Mouse (Mus musculus) testis, adult 2 months (tissue): Measurements from ENCODE around the gene Cdr2.

Experiments
- CTCF ChIP-seq: fragments of 200-500 bp; IDR thresholded peaks from 2 replicates; pipeline ENCODE4 v1.5.1; 2012; ENCODE audit warnings: low read depth, mild to moderate bottlenecking, inconsistent platforms, low read length, moderate library complexity; ENCODE audit not compliant: control insufficient read depth, insufficient read depth, insufficient replicate concordance
- POLR2A ChIP-seq: fragments of 200-500 bp; IDR thresholded peaks from 2 replicates; pipeline ENCODE4 v1.6.1; 2012; ENCODE audit warnings: low read depth, mild to moderate bottlenecking, inconsistent platforms, low read length, moderate library complexity; ENCODE audit not compliant: control insufficient read depth

- no peak for TF ChIP-seq POLR2A
- no peak for TF ChIP-seq CTCF
Measured at GRCm38 (mm10) chr7:120977063-120977462, 5.0 kb downstream of the Cdr2 start.
